Mouse (Mus musculus): Measurements from ENCODE around the gene Rhebl1. TPM values are rescaled to one million over a fixed set of nuclear protein-coding genes. Genes with fewer than 3 reads are reported as not detected.

Gene Rhebl1
- 4.0 and 4.9 TPM in 2 replicates for polyA plus RNA-seq (2014; fragmentation: Nextera tagmentation; extraction: Ambion mirVana)

GRCm38 (mm10) chr15:98893940-98894745, at the start of gene Rhebl1:
Rhebl1 (minus strand) TSS chr15:98894540.
- no peaks in the 10 kb centered on the region for H3K36me3 ChIP-seq (ENCODE audit: control insufficient read depth, insufficient read depth, low read length)
- ATAC-seq (ENCODE audit: insufficient number of reproducible peaks, insufficient read depth, low FRiP score, low read depth): no peak
- H3K9ac ChIP-seq (ENCODE audit: low read length): peak within 1 kb of the TSS; percentile 70
- 0 out of 4 replicates have a peak within 1 kb of the TSS, but pooled peaks of 1 of the 2 experiments have one; percentile 30 for H3K27ac ChIP-seq (replicated peaks in 1 of 2; ENCODE audit: control insufficient read depth in 1 of 2, insufficient read depth in 1 of 2, low read depth in 2 of 2, low read length in 2 of 2)
- peaks cover 58% of the 10 kb centered on the region for H3K27me3 ChIP-seq (ENCODE audit: control insufficient read depth, insufficient read depth, low read length)
- H3K4me1 ChIP-seq (ENCODE audit: control insufficient read depth in 2 of 2, insufficient read depth in 2 of 2, low read length in 2 of 2): peaks cover 21 to 44% of the 10 kb centered on the region in 2 experiments
- no peaks in the 10 kb centered on the region for H3K9me3 ChIP-seq (ENCODE audit: control insufficient read depth, low read length)
- peak within 1 kb of the TSS; percentile 49 to 52 for H3K4me3 ChIP-seq (ENCODE audit: control insufficient read depth in 1 of 2, insufficient read depth in 1 of 2, low read depth in 1 of 2, low read length in 2 of 2)
- peak within 1 kb of the TSS; percentile 99 for H3K4me2 ChIP-seq (ENCODE audit: low read length)
- WGBS: under 1% methylated on average over 77 of the region's 77 CpGs

GRCm38 (mm10) chr15:98943133-98943532, 48.8 kb upstream of the Rhebl1 start:
- Histone ChIP-seq H3K4me3 (ENCODE audit: control insufficient read depth in 1 of 2, insufficient read depth in 1 of 2, low read depth in 1 of 2, low read length in 2 of 2) (no peak overlapping the region), H3K4me1 (ENCODE audit: control insufficient read depth in 2 of 2, insufficient read depth in 2 of 2, low read length in 2 of 2) (no peaks in the 10 kb centered on the region), H3K9ac (ENCODE audit: low read length) (no peak overlapping the region), H3K27me3 (ENCODE audit: control insufficient read depth, insufficient read depth, low read length) (no peaks in the 10 kb centered on the region), H3K36me3 (ENCODE audit: control insufficient read depth, insufficient read depth, low read length) (no peaks in the 10 kb centered on the region), H3K4me2 (ENCODE audit: low read length) (no peak overlapping the region), H3K27ac (replicated peaks in 1 of 2; ENCODE audit: control insufficient read depth in 1 of 2, insufficient read depth in 1 of 2, low read depth in 2 of 2, low read length in 2 of 2) (no peak overlapping the region), H3K9me3 (ENCODE audit: control insufficient read depth, low read length) (0 out of 2 replicates have a peak, but pooled peaks cover 3% of the 10 kb centered on the region)
- no peak for ATAC-seq (ENCODE audit: insufficient number of reproducible peaks, insufficient read depth, low FRiP score, low read depth)
- WGBS: 72% methylated on average over 4 of the region's 4 CpGs

GRCm38 (mm10) chr15:98942081-98942480, 47.7 kb upstream of the Rhebl1 start:
- no peaks in the 10 kb centered on the region for H3K4me1 ChIP-seq (ENCODE audit: control insufficient read depth in 2 of 2, insufficient read depth in 2 of 2, low read length in 2 of 2)
- H3K4me3 ChIP-seq (ENCODE audit: control insufficient read depth in 1 of 2, insufficient read depth in 1 of 2, low read depth in 1 of 2, low read length in 2 of 2): no peak overlapping the region
- H3K27me3 ChIP-seq (ENCODE audit: control insufficient read depth, insufficient read depth, low read length): no peaks in the 10 kb centered on the region
- H3K9ac ChIP-seq (ENCODE audit: low read length): no peak overlapping the region
- no peaks in the 10 kb centered on the region for H3K36me3 ChIP-seq (ENCODE audit: control insufficient read depth, insufficient read depth, low read length)
- no peak overlapping the region for H3K27ac ChIP-seq (replicated peaks in 1 of 2; ENCODE audit: control insufficient read depth in 1 of 2, insufficient read depth in 1 of 2, low read depth in 2 of 2, low read length in 2 of 2)
- 67% methylated on average over 4 of the region's 4 CpGs for WGBS
- ATAC-seq (ENCODE audit: insufficient number of reproducible peaks, insufficient read depth, low FRiP score, low read depth): no peak
- H3K9me3 ChIP-seq (ENCODE audit: control insufficient read depth, low read length): 0 out of 2 replicates have a peak, but pooled peaks cover 3% of the 10 kb centered on the region
- no peak overlapping the region for H3K4me2 ChIP-seq (ENCODE audit: low read length)

- no peak for ATAC-seq (ENCODE audit: insufficient number of reproducible peaks, insufficient read depth, low FRiP score, low read depth)
These were observed 47.2 kb upstream of the Rhebl1 start for GRCm38 (mm10) chr15:98941539-98941938.

GRCm38 (mm10) chr15:98940816-98941215, 46.5 kb upstream of the Rhebl1 start:
- Histone ChIP-seq H3K4me3 (ENCODE audit: control insufficient read depth in 1 of 2, insufficient read depth in 1 of 2, low read depth in 1 of 2, low read length in 2 of 2) (no peak overlapping the region), H3K27me3 (ENCODE audit: control insufficient read depth, insufficient read depth, low read length) (no peaks in the 10 kb centered on the region), H3K9me3 (ENCODE audit: control insufficient read depth, low read length) (0 out of 2 replicates have a peak, but pooled peaks cover 3% of the 10 kb centered on the region), H3K4me2 (ENCODE audit: low read length) (no peak overlapping the region), H3K27ac (replicated peaks in 1 of 2; ENCODE audit: control insufficient read depth in 1 of 2, insufficient read depth in 1 of 2, low read depth in 2 of 2, low read length in 2 of 2) (no peak overlapping the region), H3K9ac (ENCODE audit: low read length) (no peak overlapping the region), H3K4me1 (ENCODE audit: control insufficient read depth in 2 of 2, insufficient read depth in 2 of 2, low read length in 2 of 2) (peaks cover 2% of the 10 kb centered on the region in 2 experiments; a peak in 3 of 4 replicates), H3K36me3 (ENCODE audit: control insufficient read depth, insufficient read depth, low read length) (no peaks in the 10 kb centered on the region)
- WGBS: 65% methylated on average over 10 of the region's 10 CpGs
- no peak for ATAC-seq (ENCODE audit: insufficient number of reproducible peaks, insufficient read depth, low FRiP score, low read depth)

More at GRCm38 (mm10) chr15:98941539-98941938, 47.2 kb upstream of the Rhebl1 start:
- H3K27ac ChIP-seq (replicated peaks in 1 of 2; ENCODE audit: control insufficient read depth in 1 of 2, insufficient read depth in 1 of 2, low read depth in 2 of 2, low read length in 2 of 2): no peak overlapping the region
- H3K9me3 ChIP-seq (ENCODE audit: control insufficient read depth, low read length): 0 out of 2 replicates have a peak, but pooled peaks cover 3% of the 10 kb centered on the region
- no peaks in the 10 kb centered on the region for H3K36me3 ChIP-seq (ENCODE audit: control insufficient read depth, insufficient read depth, low read length)
- no peak overlapping the region for H3K9ac ChIP-seq (ENCODE audit: low read length)
- no peaks in the 10 kb centered on the region for H3K27me3 ChIP-seq (ENCODE audit: control insufficient read depth, insufficient read depth, low read length)
- H3K4me3 ChIP-seq (ENCODE audit: control insufficient read depth in 1 of 2, insufficient read depth in 1 of 2, low read depth in 1 of 2, low read length in 2 of 2): no peak overlapping the region
- H3K4me1 ChIP-seq (ENCODE audit: control insufficient read depth in 2 of 2, insufficient read depth in 2 of 2, low read length in 2 of 2): no peaks in the 10 kb centered on the region
- no peak overlapping the region for H3K4me2 ChIP-seq (ENCODE audit: low read length)
- 53% methylated on average over 2 of the region's 2 CpGs for WGBS

GRCm38 (mm10) chr15:98934217-98934839, 40.0 kb upstream of the Rhebl1 start, which contains the start of gene Tuba1b:
Tuba1b (minus strand) TSS chr15:98934565.
- H3K4me2 ChIP-seq (ENCODE audit: low read length): peak within 1 kb of the TSS; percentile 89
- no peaks in the 10 kb centered on the region for H3K9me3 ChIP-seq (ENCODE audit: control insufficient read depth, low read length)
- H3K4me3 ChIP-seq (ENCODE audit: control insufficient read depth in 1 of 2, insufficient read depth in 1 of 2, low read depth in 1 of 2, low read length in 2 of 2): peak within 1 kb of the TSS; percentile 80 to 96
- no peaks in the 10 kb centered on the region for H3K27me3 ChIP-seq (ENCODE audit: control insufficient read depth, insufficient read depth, low read length)
- ATAC-seq (ENCODE audit: insufficient number of reproducible peaks, insufficient read depth, low FRiP score, low read depth): peak; percentile 94
- H3K36me3 ChIP-seq (ENCODE audit: control insufficient read depth, insufficient read depth, low read length): peaks cover 17% of the 10 kb centered on the region
- H3K4me1 ChIP-seq (ENCODE audit: control insufficient read depth in 2 of 2, insufficient read depth in 2 of 2, low read length in 2 of 2): peaks cover 3 to 11% of the 10 kb centered on the region in 2 experiments
- H3K9ac ChIP-seq (ENCODE audit: low read length): peak within 1 kb of the TSS; percentile 97
- peak within 1 kb of the TSS; percentile 99 for H3K27ac ChIP-seq (replicated peaks in 1 of 2; ENCODE audit: control insufficient read depth in 1 of 2, insufficient read depth in 1 of 2, low read depth in 2 of 2, low read length in 2 of 2)
- 1% methylated on average over 56 of the region's 58 CpGs for WGBS

GRCm38 (mm10) chr15:98933833-98934216, 39.5 kb upstream of the Rhebl1 start:
- Histone ChIP-seq H3K9ac (ENCODE audit: low read length) (peak overlapping the region; percentile 97), H3K27ac (replicated peaks in 1 of 2; ENCODE audit: control insufficient read depth in 1 of 2, insufficient read depth in 1 of 2, low read depth in 2 of 2, low read length in 2 of 2) (peak overlapping the region; percentile 99), H3K4me1 (ENCODE audit: control insufficient read depth in 2 of 2, insufficient read depth in 2 of 2, low read length in 2 of 2) (peaks cover 3 to 11% of the 10 kb centered on the region in 2 experiments), H3K4me3 (ENCODE audit: control insufficient read depth in 1 of 2, insufficient read depth in 1 of 2, low read depth in 1 of 2, low read length in 2 of 2) (peak overlapping the region; percentile 80 to 96), H3K9me3 (ENCODE audit: control insufficient read depth, low read length) (no peaks in the 10 kb centered on the region), H3K27me3 (ENCODE audit: control insufficient read depth, insufficient read depth, low read length) (no peaks in the 10 kb centered on the region), H3K4me2 (ENCODE audit: low read length) (peak overlapping the region; percentile 89), H3K36me3 (ENCODE audit: control insufficient read depth, insufficient read depth, low read length) (peaks cover 17% of the 10 kb centered on the region)
- ATAC-seq (ENCODE audit: insufficient number of reproducible peaks, insufficient read depth, low FRiP score, low read depth): peak; percentile 80
- under 1% methylated on average over 35 of the region's 35 CpGs for WGBS

Data from heart, embryonic 14.5 days (tissue).